Mouse (Mus musculus) stomach, postnatal 0 days (tissue): Measurements from ENCODE around the gene Mars.

Experiments used
- CTCF ChIP-seq: IDR thresholded peaks from 2 replicates; pipeline ENCODE4 v1.5.1; 2016; ENCODE audit warnings: antibody characterized with exemption, low read depth, mild to moderate bottlenecking, moderate library complexity
- EP300 ChIP-seq: optimal IDR thresholded peaks from 2 replicates; pipeline ENCODE3; 2016; ENCODE audit warnings: antibody characterized with exemption

DNA sequence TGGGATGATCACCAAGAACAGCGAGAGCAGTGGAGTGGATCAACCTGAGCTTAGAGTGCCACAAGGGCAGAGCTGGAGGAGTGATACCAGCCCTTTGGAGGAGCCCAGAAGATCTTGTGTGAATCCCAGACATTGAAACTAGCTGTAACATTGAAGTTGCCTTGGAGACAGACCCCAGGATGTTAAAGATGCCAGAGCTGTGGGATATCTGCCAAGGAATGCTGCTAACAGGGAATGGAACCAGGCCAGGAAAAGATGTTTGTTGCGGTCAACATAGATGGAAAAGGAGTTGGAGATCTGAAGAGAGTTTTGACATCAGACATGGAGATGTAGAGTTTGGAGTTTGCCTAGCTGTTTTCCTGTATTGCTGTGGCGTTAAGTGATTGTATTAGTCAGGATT is 34.6 kb upstream of the Mars start:
- TF ChIP-seq CTCF (no peak), EP300 (no peak)
